Mouse (Mus musculus): ENCODE data around the gene Zfp740. TPM values are rescaled to one million over a fixed set of nuclear protein-coding genes. Genes with fewer than 3 reads are reported as not detected.
A peak's percentile ranks its signal among the peaks of the same experiment; 100 is the strongest.
"Not testable (repeated sequence)": the region's sequence is repeated elsewhere in the genome, so short reads cannot be mapped to it uniquely, and the experiment has no call there.

The Zfp740 gene
- polyA plus RNA-seq, 1 experiment from 2014 or later = 67.0 TPM

- H3K9ac ChIP-seq (ENCODE audit: low read length) = no peak overlapping the region
- H3K4me2 ChIP-seq (ENCODE audit: low read depth, low read length) = no peak overlapping the region
- no peak overlapping the region for H3K4me3 ChIP-seq (ENCODE audit: low read length)
- ATAC-seq (ENCODE audit: low read depth) = no peak
- no peaks in the 10 kb centered on the region for H3K27me3 ChIP-seq (ENCODE audit: control insufficient read depth, insufficient read depth, low read depth, low read length)
- peaks cover 26% of the 10 kb centered on the region for H3K36me3 ChIP-seq (ENCODE audit: control insufficient read depth, insufficient read depth, low read length)
- H3K9me3 ChIP-seq (ENCODE audit: control insufficient read depth, low read length) = no peaks in the 10 kb centered on the region
- 68% methylated on average over 6 of the region's 6 CpGs for WGBS
- peaks cover 3% of the 10 kb centered on the region for H3K4me1 ChIP-seq (replicated peaks; ENCODE audit: control insufficient read depth, insufficient read depth, low read length)
- H3K27ac ChIP-seq (ENCODE audit: low read length) = no peak overlapping the region
Measured at GRCm38 (mm10) chr15:102215624-102216023, 12.6 kb downstream of the Zfp740 start.

GRCm38 (mm10) chr15:102216459-102217228, 13.6 kb downstream of the Zfp740 start:
- WGBS = 78% methylated on average over 16 of the region's 16 CpGs
- Histone ChIP-seq H3K9me3 (ENCODE audit: control insufficient read depth, low read length) (no peaks in the 10 kb centered on the region), H3K36me3 (ENCODE audit: control insufficient read depth, insufficient read depth, low read length) (peaks cover 21% of the 10 kb centered on the region), H3K27ac (ENCODE audit: low read length) (no peak overlapping the region), H3K4me2 (ENCODE audit: low read depth, low read length) (no peak overlapping the region), H3K4me3 (ENCODE audit: low read length) (no peak overlapping the region), H3K9ac (ENCODE audit: low read length) (no peak overlapping the region), H3K4me1 (replicated peaks; ENCODE audit: control insufficient read depth, insufficient read depth, low read length) (peaks cover 3% of the 10 kb centered on the region), H3K27me3 (ENCODE audit: control insufficient read depth, insufficient read depth, low read depth, low read length) (no peaks in the 10 kb centered on the region)
- ATAC-seq (ENCODE audit: low read depth) = 0 out of 2 replicates have a peak, but pooled peaks have one; percentile 19

GRCm38 (mm10) chr15:102217325-102217724, 14.3 kb downstream of the Zfp740 start:
- no peaks in the 10 kb centered on the region for H3K9me3 ChIP-seq (ENCODE audit: control insufficient read depth, low read length)
- no peaks in the 10 kb centered on the region for H3K27me3 ChIP-seq (ENCODE audit: control insufficient read depth, insufficient read depth, low read depth, low read length)
- H3K36me3 ChIP-seq (ENCODE audit: control insufficient read depth, insufficient read depth, low read length) = peaks cover 19% of the 10 kb centered on the region
- no peak overlapping the region for H3K9ac ChIP-seq (ENCODE audit: low read length)
- no peak overlapping the region for H3K27ac ChIP-seq (ENCODE audit: low read length)
- H3K4me2 ChIP-seq (ENCODE audit: low read depth, low read length) = no peak overlapping the region
- ATAC-seq (ENCODE audit: low read depth) = peak; percentile 57
- H3K4me1 ChIP-seq (replicated peaks; ENCODE audit: control insufficient read depth, insufficient read depth, low read length) = peaks cover 3% of the 10 kb centered on the region
- H3K4me3 ChIP-seq (ENCODE audit: low read length) = no peak overlapping the region
- WGBS = 58% methylated on average over 7 of the region's 7 CpGs

- Histone ChIP-seq H3K27me3 (ENCODE audit: control insufficient read depth, insufficient read depth, low read depth, low read length) (peaks cover 8% of the 10 kb centered on the region; the same call in 1 of the 2 replicates), H3K4me1 (replicated peaks; ENCODE audit: control insufficient read depth, insufficient read depth, low read length) (peaks cover 5% of the 10 kb centered on the region), H3K9ac (ENCODE audit: low read length) (no peak overlapping the region), H3K4me3 (ENCODE audit: low read length) (no peak overlapping the region), H3K36me3 (ENCODE audit: control insufficient read depth, insufficient read depth, low read length) (no peaks in the 10 kb centered on the region), H3K4me2 (ENCODE audit: low read depth, low read length) (no peak overlapping the region), H3K27ac (ENCODE audit: low read length) (no peak overlapping the region), H3K9me3 (ENCODE audit: control insufficient read depth, low read length) (no peaks in the 10 kb centered on the region)
- no peak for ATAC-seq (ENCODE audit: low read depth)
- WGBS = 53% methylated on average over 10 of the region's 10 CpGs
Measured at GRCm38 (mm10) chr15:102222386-102222785, 19.3 kb downstream of the Zfp740 start.

- Histone ChIP-seq H3K36me3 (ENCODE audit: control insufficient read depth, insufficient read depth, low read length) (no peaks in the 10 kb centered on the region), H3K4me1 (replicated peaks; ENCODE audit: control insufficient read depth, insufficient read depth, low read length) (peaks cover 5% of the 10 kb centered on the region), H3K27me3 (ENCODE audit: control insufficient read depth, insufficient read depth, low read depth, low read length) (peaks cover 8% of the 10 kb centered on the region; the same call in 1 of the 2 replicates), H3K9ac (ENCODE audit: low read length) (peak overlapping the region; percentile 62), H3K9me3 (ENCODE audit: control insufficient read depth, low read length) (no peaks in the 10 kb centered on the region), H3K4me2 (ENCODE audit: low read depth, low read length) (peak overlapping the region; percentile 89), H3K4me3 (ENCODE audit: low read length) (peak overlapping the region; percentile 49), H3K27ac (ENCODE audit: low read length) (no peak overlapping the region)
- peak; percentile 92 for ATAC-seq (ENCODE audit: low read depth)
- 3% methylated on average over 43 of the region's 43 CpGs for WGBS
Measured at GRCm38 (mm10) chr15:102224186-102224991, 21.3 kb downstream of the Zfp740 start.

- Histone ChIP-seq H3K4me1 (replicated peaks; ENCODE audit: control insufficient read depth, insufficient read depth, low read length) (peaks cover 5% of the 10 kb centered on the region), H3K36me3 (ENCODE audit: control insufficient read depth, insufficient read depth, low read length) (no peaks in the 10 kb centered on the region), H3K27me3 (ENCODE audit: control insufficient read depth, insufficient read depth, low read depth, low read length) (peaks cover 8% of the 10 kb centered on the region; the same call in 1 of the 2 replicates), H3K4me2 (ENCODE audit: low read depth, low read length) (peak overlapping the region; percentile 89), H3K9ac (ENCODE audit: low read length) (peak overlapping the region; percentile 62), H3K27ac (ENCODE audit: low read length) (no peak overlapping the region), H3K9me3 (ENCODE audit: control insufficient read depth, low read length) (no peaks in the 10 kb centered on the region), H3K4me3 (ENCODE audit: low read length) (peak overlapping the region; percentile 49)
- ATAC-seq (ENCODE audit: low read depth) = peak; percentile 20; the same call in 1 of the 2 replicates
- WGBS = 7% methylated on average over 18 of the region's 21 CpGs
Measured at GRCm38 (mm10) chr15:102224992-102225617, 22.1 kb downstream of the Zfp740 start.

GRCm38 (mm10) chr15:102225619-102226018, 22.6 kb downstream of the Zfp740 start:
- H3K9ac ChIP-seq (ENCODE audit: low read length); ATAC-seq (ENCODE audit: low read depth); H3K4me1 ChIP-seq (replicated peaks; ENCODE audit: control insufficient read depth, insufficient read depth, low read length); H3K4me3 ChIP-seq (ENCODE audit: low read length); H3K36me3 ChIP-seq (ENCODE audit: control insufficient read depth, insufficient read depth, low read length); H3K4me2 ChIP-seq (ENCODE audit: low read depth, low read length); H3K27ac ChIP-seq (ENCODE audit: low read length); H3K9me3 ChIP-seq (ENCODE audit: control insufficient read depth, low read length); H3K27me3 ChIP-seq (ENCODE audit: control insufficient read depth, insufficient read depth, low read depth, low read length): not testable (repeated sequence)
- WGBS = 69% methylated on average over 6 of the region's 6 CpGs

- Histone ChIP-seq H3K4me3 (ENCODE audit: low read length) (no peak overlapping the region), H3K36me3 (ENCODE audit: control insufficient read depth, insufficient read depth, low read length) (peaks cover 2% of the 10 kb centered on the region; the same call in 1 of the 2 replicates), H3K4me2 (ENCODE audit: low read depth, low read length) (no peak overlapping the region), H3K9ac (ENCODE audit: low read length) (no peak overlapping the region), H3K27me3 (ENCODE audit: control insufficient read depth, insufficient read depth, low read depth, low read length) (no peaks in the 10 kb centered on the region), H3K9me3 (ENCODE audit: control insufficient read depth, low read length) (no peaks in the 10 kb centered on the region), H3K27ac (ENCODE audit: low read length) (no peak overlapping the region), H3K4me1 (replicated peaks; ENCODE audit: control insufficient read depth, insufficient read depth, low read length) (peaks cover 15% of the 10 kb centered on the region)
- WGBS = 77% methylated on average over 17 of the region's 17 CpGs
- no peak for ATAC-seq (ENCODE audit: low read depth)
Measured at GRCm38 (mm10) chr15:102230408-102231321, 27.6 kb downstream of the Zfp740 start.

Data from lung, embryonic 16.5 days (tissue).